Mouse (Mus musculus) lung, postnatal 0 days (tissue): ENCODE results near the gene Lrrc58.

Experiments used
- CTCF ChIP-seq: IDR thresholded peaks from 2 replicates; pipeline ENCODE4 v1.5.1; 2016; ENCODE audit warnings: antibody characterized with exemption, mild to moderate bottlenecking
- EP300 ChIP-seq: IDR thresholded peaks from 2 replicates; pipeline ENCODE4 v1.6.1; 2016; ENCODE audit warnings: antibody characterized with exemption, mild to moderate bottlenecking, control low read depth

DNA sequence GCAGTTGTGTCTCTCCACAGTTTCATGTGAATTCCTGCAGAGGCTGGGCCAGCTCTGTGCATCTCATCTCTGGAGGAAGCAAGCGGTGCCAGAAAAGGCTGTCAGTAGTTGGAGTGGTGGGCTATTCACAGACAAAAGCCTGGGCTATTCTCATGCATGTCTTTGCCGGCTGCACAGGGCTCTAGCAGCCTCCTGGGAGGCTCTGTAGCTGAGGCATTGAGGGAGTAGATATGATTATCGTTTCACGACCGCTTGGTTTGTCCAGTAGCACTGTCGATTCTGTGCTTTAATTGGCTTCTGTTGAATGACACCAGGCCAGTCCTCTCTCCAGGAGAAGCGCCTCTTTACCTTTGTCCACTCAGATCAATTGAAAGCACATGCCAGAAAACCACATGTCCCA lies 57.9 kb downstream of the Lrrc58 start:
- TF ChIP-seq CTCF (no peak), EP300 (no peak)
